Mouse (Mus musculus) embryonic fibroblast, embryonic 13.5 days (primary cell): ENCODE data around the gene Meis2.

Experiments
- CTCF ChIP-seq: IDR thresholded peaks from 2 replicates; pipeline ENCODE4 v1.5.1; 2011; ENCODE audit warnings: mild to moderate bottlenecking, control low read depth, low read length, moderate library complexity, borderline replicate concordance; ENCODE audit not compliant: insufficient read depth
- POLR2A ChIP-seq: IDR thresholded peaks from 2 replicates; pipeline ENCODE4 v1.6.1; 2011; ENCODE audit warnings: low read depth, mild to moderate bottlenecking, control low read depth, low read length, moderate library complexity

- TF ChIP-seq CTCF = peak; percentile 73
- TF ChIP-seq POLR2A = no peak
These were observed 209.9 kb downstream of the Meis2 start for GRCm38 (mm10) chr2:115855511-115856400.
